Mouse (Mus musculus): ENCODE data around the gene Fam133b.

- TF ChIP-seq CTCF (IDR thresholded peaks at IDR 0.05; ENCODE audit: low read depth) = no peak
- TF ChIP-seq EP300 (optimal IDR thresholded peaks at IDR 0.05) = no peak
Measured at GRCm38 (mm10) chr5:3571266-3571665, 27.6 kb downstream of the Fam133b start, which contains the start of gene 1700109H08Rik.

Data from stomach, postnatal 0 days (tissue).